Mouse (Mus musculus) heart, adult 2 months (tissue): ENCODE data around the gene Tmem17.

Experiments
- CTCF ChIP-seq: fragments of 200-600 bp; IDR thresholded peaks from 2 replicates; pipeline ENCODE4 v1.8.1; 2022; ENCODE audit warnings: antibody characterized with exemption, mild to moderate bottlenecking, moderate library complexity
- POLR2A ChIP-seq: fragments of 200-500 bp; IDR thresholded peaks from 2 replicates; pipeline ENCODE4 v1.6.1; 2011; ENCODE audit warnings: mild to moderate bottlenecking, low read depth, low read length, control low read depth; ENCODE audit not compliant: insufficient read depth

GRCm38 (mm10) chr11:22540600-22540999 is 28.7 kb downstream of the Tmem17 start:
- no peak for TF ChIP-seq CTCF
- TF ChIP-seq POLR2A, result no peak
